8 mouse cellular contexts compared by ENCODE assay signal in genomic region chr11:57962382-57963285, GRCm38 (mm10). TPM values are rescaled to one million over a fixed set of nuclear protein-coding genes. Genes with fewer than 3 reads are reported as not detected.
A peak's percentile ranks its signal among the peaks of the same experiment; 100 is the strongest.
DNase-seq lines count a peak whose midpoint lies in the region; ATAC-seq and TF ChIP-seq lines count a peak whose summit lies in the region.

No protein-coding gene starts in this region.

- peak overlapping the region; percentile 75 for H3K9ac ChIP-seq in hindbrain, embryonic 11.5 days (ENCODE audit: low read depth, low read length)
- H3K9ac ChIP-seq in lung, postnatal 0 days (replicated peaks; ENCODE audit: low read depth): peak overlapping the region; percentile 51

- TF ChIP-seq EP300 in lung, postnatal 0 days (IDR thresholded peaks at IDR 0.05): no peak

- peak overlapping the region; percentile 75 for H3K27ac ChIP-seq in hindbrain, embryonic 11.5 days (ENCODE audit: low read depth, low read length)
- peak overlapping the region; percentile 87 for H3K27ac ChIP-seq in lung, postnatal 0 days (ENCODE audit: low read length)

- no peaks in the 10 kb centered on the region for H3K4me1 ChIP-seq in hindbrain, embryonic 11.5 days (replicated peaks; ENCODE audit: control insufficient read depth, insufficient read depth, low read length)
- peaks cover 3% of the 10 kb centered on the region; the same call in 1 of the 2 replicates for H3K4me1 ChIP-seq in lung, postnatal 0 days (ENCODE audit: insufficient read depth, low read depth, low read length)

- H3K36me3 ChIP-seq in hindbrain, embryonic 11.5 days (ENCODE audit: control insufficient read depth, insufficient read depth, low read length): no peaks in the 10 kb centered on the region
- no peaks in the 10 kb centered on the region for H3K36me3 ChIP-seq in lung, postnatal 0 days (ENCODE audit: insufficient read depth, low read length)

- WGBS in hindbrain, embryonic 11.5 days: under 1% methylated on average over 40 of the region's 40 CpGs
- WGBS in lung, postnatal 0 days: under 1% methylated on average over 40 of the region's 40 CpGs

- peak overlapping the region; percentile 57 for H3K4me2 ChIP-seq in hindbrain, embryonic 11.5 days (replicated peaks; ENCODE audit: low read depth, low read length)
- peak overlapping the region; percentile 66 for H3K4me2 ChIP-seq in lung, postnatal 0 days (replicated peaks; ENCODE audit: low read depth, low read length)

- H3K4me3 ChIP-seq in hindbrain, embryonic 11.5 days (ENCODE audit: low read depth, low read length): peak overlapping the region; percentile 46
- peak overlapping the region; percentile 69 for H3K4me3 ChIP-seq in lung, postnatal 0 days (ENCODE audit: low read depth, low read length)

- peak; percentile 95 for ATAC-seq in hindbrain, embryonic 11.5 days (ENCODE audit: low FRiP score)
- peak; percentile 88 for ATAC-seq in lung, postnatal 0 days

- TF ChIP-seq CTCF in lung, postnatal 0 days (IDR thresholded peaks at IDR 0.05): 0 out of 2 replicates have a peak, but pooled peaks have one; percentile 9

- no peaks in the 10 kb centered on the region for H3K27me3 ChIP-seq in hindbrain, embryonic 11.5 days (ENCODE audit: control insufficient read depth, insufficient read depth, low read length)
- H3K27me3 ChIP-seq in lung, postnatal 0 days (replicated peaks; ENCODE audit: insufficient read depth, low read length): no peaks in the 10 kb centered on the region

- DNase-seq in NIH3T3 (ENCODE audit: low read depth): peak; percentile 94
- DNase-seq in cerebellum, adult 9-11 months: peak; percentile 88
- DNase-seq in frontal cortex, adult 2 months (ENCODE audit: extremely low spot score in 1 of 2, low spot score in 1 of 2): peak; percentile 35 to 82
- peak; percentile 90 for DNase-seq in hindbrain, embryonic 11.5 days (ENCODE audit: low spot score)
- DNase-seq in layer of hippocampus, postnatal 10 days (ENCODE audit: low spot score in 2 of 2): peak; percentile 77 to 85
- peak; percentile 90 for DNase-seq in lung, postnatal 0 days (ENCODE audit: low spot score)
- peak; percentile 69 for DNase-seq in ovary, postnatal 10 days (ENCODE audit: low spot score)
- peak; percentile 71 for DNase-seq in thymus, postnatal 0 days (ENCODE audit: low spot score)

- no peaks in the 10 kb centered on the region for H3K9me3 ChIP-seq in hindbrain, embryonic 11.5 days (ENCODE audit: control insufficient read depth, low read length)
- no peaks in the 10 kb centered on the region for H3K9me3 ChIP-seq in lung, postnatal 0 days (ENCODE audit: low read length)

RNA-seq across cellular contexts. Expression of gene Larp1, which starts 46.2 kb away (rescaled TPM):
- polyA plus RNA-seq in frontal cortex, adult 2 months (2012; rRNA removed): 45.6 and 47.8 TPM in 2 replicates
- polyA plus RNA-seq in hindbrain, embryonic 11.5 days (2014; fragmentation: Nextera tagmentation; extraction: Ambion mirVana): 14.5 and 18.2 TPM in 2 replicates
- total RNA-seq in layer of hippocampus, postnatal 10 days (2021): 10 to 100 TPM; 89.6 to 92.3 TPM
- 10.3 and 11.6 TPM in 2 replicates for polyA plus RNA-seq in lung, postnatal 0 days (2015; fragmentation: Nextera tagmentation; extraction: Ambion mirVana)
- polyA plus RNA-seq in thymus, postnatal 0 days (2015; fragmentation: Nextera tagmentation; extraction: Ambion mirVana): 17.1 and 22.8 TPM in 2 replicates

Comparison
In these comparisons a context has a peak if more than half of its experiments do, and no peak if none do; other contexts are left out.
1. Peak in every context shown above with its lines: DNase-seq, ATAC-seq, H3K4me3 ChIP-seq and H3K27ac ChIP-seq.